Mouse (Mus musculus) cerebellum, adult 2 months (tissue): ENCODE measurements around the gene Neil3.
A peak's percentile ranks its signal among the peaks of the same experiment; 100 is the strongest.

Experiments
- CTCF ChIP-seq: fragments of 200-500 bp; IDR thresholded peaks from 2 replicates; pipeline ENCODE4 v1.5.1; 2011; ENCODE audit warnings: low read depth, mild to moderate bottlenecking, control low read depth, low read length, moderate library complexity, borderline replicate concordance; ENCODE audit not compliant: insufficient read depth
- POLR2A ChIP-seq: fragments of 200-500 bp; IDR thresholded peaks from 2 replicates; pipeline ENCODE4 v1.6.1; 2011; ENCODE audit warnings: low read length, control low read depth, borderline replicate concordance; ENCODE audit not compliant: insufficient read depth

GRCm38 (mm10) chr8:53680846-53681245, 42.0 kb upstream of the Neil3 start:
- TF ChIP-seq POLR2A, result no peak
- TF ChIP-seq CTCF, result peak; percentile 87
